Mouse (Mus musculus) testis, adult 2 months (tissue): Measurements from ENCODE around the gene Auts2.

Experiments used
- CTCF ChIP-seq: fragments of 200-500 bp; IDR thresholded peaks from 2 replicates; pipeline ENCODE4 v1.5.1; 2012; ENCODE audit warnings: low read depth, mild to moderate bottlenecking, inconsistent platforms, low read length, moderate library complexity; ENCODE audit not compliant: control insufficient read depth, insufficient read depth, insufficient replicate concordance
- POLR2A ChIP-seq: fragments of 200-500 bp; IDR thresholded peaks from 2 replicates; pipeline ENCODE4 v1.6.1; 2012; ENCODE audit warnings: low read depth, mild to moderate bottlenecking, inconsistent platforms, low read length, moderate library complexity; ENCODE audit not compliant: control insufficient read depth

- no peak for TF ChIP-seq CTCF
- no peak for TF ChIP-seq POLR2A
These were observed 692.4 kb downstream of the Auts2 start for GRCm38 (mm10) chr5:131850632-131851335.
